Mouse (Mus musculus) testis, adult 2 months (tissue): ENCODE measurements around the gene Aim2. TPM values are rescaled to one million over a fixed set of nuclear protein-coding genes. Genes with fewer than 3 reads are reported as not detected.

ENCODE experiments used
- H3K27ac ChIP-seq: fragments of 200-500 bp; 2 replicates; pipeline ENCODE4 v1.5.1; 2012; ENCODE audit warnings: low read depth, low read length; ENCODE audit not compliant: control insufficient read depth, insufficient read depth
- H3K27me3 ChIP-seq: fragments of 200-500 bp; 2 replicates; pipeline ENCODE4 v1.6.1; 2012; ENCODE audit warnings: mild to moderate bottlenecking, low read length, moderate library complexity; ENCODE audit not compliant: control insufficient read depth, insufficient read depth
- H3K36me3 ChIP-seq: fragments of 200-500 bp; 2 replicates; pipeline ENCODE4 v1.6.1; 2012; ENCODE audit warnings: mild to moderate bottlenecking, low read length; ENCODE audit not compliant: control insufficient read depth, insufficient read depth
- H3K4me1 ChIP-seq: fragments of 200-500 bp; 2 replicates; pipeline ENCODE4 v1.6.1; 2012; ENCODE audit warnings: low read length; ENCODE audit not compliant: control insufficient read depth, insufficient read depth
- H3K4me3 ChIP-seq: fragments of 200-500 bp; 2 replicates; pipeline ENCODE4 v1.5.1; 2012; ENCODE audit warnings: low read depth, mild to moderate bottlenecking, low read length, moderate library complexity, mixed read lengths; ENCODE audit not compliant: control insufficient read depth
- CTCF ChIP-seq: fragments of 200-500 bp; IDR thresholded peaks from 2 replicates; pipeline ENCODE4 v1.5.1; 2012; ENCODE audit warnings: low read depth, mild to moderate bottlenecking, inconsistent platforms, low read length, moderate library complexity; ENCODE audit not compliant: control insufficient read depth, insufficient read depth, insufficient replicate concordance
- POLR2A ChIP-seq: fragments of 200-500 bp; IDR thresholded peaks from 2 replicates; pipeline ENCODE4 v1.6.1; 2012; ENCODE audit warnings: low read depth, mild to moderate bottlenecking, inconsistent platforms, low read length, moderate library complexity; ENCODE audit not compliant: control insufficient read depth
- polyA plus RNA-seq: library from polyadenylated mRNA; depleted of rRNA; stranded (reverse); fragments of >200 nt; gene quantifications from 2 replicates; pipeline ENCODE4 v1.2.3, GENCODE M21; 2012

Gene Aim2
- polyA plus RNA-seq, 1 experiment: 0.27 TPM

- no peak for TF ChIP-seq POLR2A
- TF ChIP-seq CTCF: no peak
- Histone ChIP-seq H3K4me3 (no peak overlapping the region), H3K4me1 (no peaks in the 10 kb centered on the region), H3K36me3 (no peaks in the 10 kb centered on the region), H3K27me3 (no peaks in the 10 kb centered on the region), H3K27ac (no peak overlapping the region)
Measured at GRCm38 (mm10) chr1:173398323-173398970, 47.8 kb downstream of the Aim2 start.

GRCm38 (mm10) chr1:173404696-173405309, 54.1 kb downstream of the Aim2 start:
- H3K4me1 ChIP-seq: no peaks in the 10 kb centered on the region
- no peak overlapping the region for H3K27ac ChIP-seq
- TF ChIP-seq CTCF (no peak), POLR2A (no peak)
- no peaks in the 10 kb centered on the region for H3K36me3 ChIP-seq
- no peak overlapping the region for H3K4me3 ChIP-seq
- no peaks in the 10 kb centered on the region for H3K27me3 ChIP-seq

- Histone ChIP-seq H3K36me3 (no peaks in the 10 kb centered on the region), H3K4me3 (no peak overlapping the region), H3K4me1 (no peaks in the 10 kb centered on the region), H3K27me3 (no peaks in the 10 kb centered on the region), H3K27ac (no peak overlapping the region)
- TF ChIP-seq POLR2A: no peak
- no peak for TF ChIP-seq CTCF
Measured at GRCm38 (mm10) chr1:173409066-173409465, 58.4 kb downstream of the Aim2 start.

GRCm38 (mm10) chr1:173411863-173412262, 61.2 kb downstream of the Aim2 start:
- Histone ChIP-seq H3K27ac (no peak overlapping the region), H3K4me1 (no peaks in the 10 kb centered on the region), H3K4me3 (no peak overlapping the region), H3K27me3 (no peaks in the 10 kb centered on the region), H3K36me3 (no peaks in the 10 kb centered on the region)
- TF ChIP-seq CTCF: no peak
- no peak for TF ChIP-seq POLR2A

- Histone ChIP-seq H3K4me3 (no peak overlapping the region), H3K27me3 (no peaks in the 10 kb centered on the region), H3K36me3 (no peaks in the 10 kb centered on the region), H3K27ac (no peak overlapping the region), H3K4me1 (no peaks in the 10 kb centered on the region)
- no peak for TF ChIP-seq POLR2A
- TF ChIP-seq CTCF: no peak
Measured at GRCm38 (mm10) chr1:173414631-173415030, 64.0 kb downstream of the Aim2 start.

GRCm38 (mm10) chr1:173418516-173418915, 67.8 kb downstream of the Aim2 start:
- no peak overlapping the region for H3K27ac ChIP-seq
- H3K27me3 ChIP-seq: no peaks in the 10 kb centered on the region
- TF ChIP-seq POLR2A (no peak), CTCF (no peak)
- no peak overlapping the region for H3K4me3 ChIP-seq
- H3K4me1 ChIP-seq: no peaks in the 10 kb centered on the region
- no peaks in the 10 kb centered on the region for H3K36me3 ChIP-seq

- no peak overlapping the region for H3K27ac ChIP-seq
Measured at GRCm38 (mm10) chr1:173418936-173419621, 68.4 kb downstream of the Aim2 start.

More at GRCm38 (mm10) chr1:173418936-173419621, 68.4 kb downstream of the Aim2 start:
- H3K4me1 ChIP-seq: no peaks in the 10 kb centered on the region
- H3K4me3 ChIP-seq: no peak overlapping the region
- TF ChIP-seq POLR2A (no peak), CTCF (no peak)
- no peaks in the 10 kb centered on the region for H3K36me3 ChIP-seq
- H3K27me3 ChIP-seq: no peaks in the 10 kb centered on the region
